Mouse (Mus musculus): ENCODE measurements around the gene Psg29.

Psg29 gene

DNA sequence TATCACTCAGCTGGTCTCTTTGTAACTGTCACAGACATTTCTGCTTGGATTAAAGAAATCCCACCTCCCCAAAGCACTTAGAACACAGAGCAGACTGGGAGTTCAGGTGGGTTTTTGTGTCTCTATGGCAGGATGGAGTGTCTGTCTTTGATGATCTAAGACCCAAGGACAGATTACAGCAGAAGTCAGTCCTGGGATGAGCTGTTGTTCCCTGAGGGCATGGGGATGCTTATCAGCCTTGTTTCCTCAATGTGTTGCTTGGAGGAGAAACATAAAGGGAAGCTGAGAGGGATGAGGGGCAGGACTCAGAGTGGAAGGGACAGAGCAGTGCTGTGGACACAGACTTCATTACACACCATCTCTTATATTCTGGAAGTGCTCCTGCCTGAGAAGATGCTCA, at the start of gene Psg29:
TSS of gene Psg29 (plus strand) at position 301 of the 400 bp plus-strand sequence.
- no peak for DNase-seq (ENCODE audit: extremely low spot score, low read depth, low spot score)

DNA sequence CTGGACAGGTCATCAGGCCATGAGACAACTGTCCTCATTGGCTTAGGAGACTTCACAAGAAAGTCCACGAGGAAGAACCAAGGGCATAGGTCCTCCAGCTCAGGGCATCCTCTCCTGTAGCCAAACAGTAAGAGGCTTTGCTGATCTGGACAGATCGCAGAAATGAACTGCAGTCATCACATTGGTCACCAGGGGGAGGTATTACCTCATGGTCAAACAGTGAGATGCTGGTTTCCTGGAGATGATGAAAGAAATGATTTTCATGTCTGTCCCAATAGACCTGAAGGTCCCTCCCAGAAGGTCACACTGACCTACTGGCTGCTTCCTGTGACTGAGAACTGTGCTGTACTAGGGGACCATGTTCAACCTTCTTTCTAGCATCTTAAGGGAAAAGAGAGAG, 47.6 kb upstream of the Psg29 start:
- no peak for DNase-seq (ENCODE audit: extremely low spot score, low read depth, low spot score)

DNA sequence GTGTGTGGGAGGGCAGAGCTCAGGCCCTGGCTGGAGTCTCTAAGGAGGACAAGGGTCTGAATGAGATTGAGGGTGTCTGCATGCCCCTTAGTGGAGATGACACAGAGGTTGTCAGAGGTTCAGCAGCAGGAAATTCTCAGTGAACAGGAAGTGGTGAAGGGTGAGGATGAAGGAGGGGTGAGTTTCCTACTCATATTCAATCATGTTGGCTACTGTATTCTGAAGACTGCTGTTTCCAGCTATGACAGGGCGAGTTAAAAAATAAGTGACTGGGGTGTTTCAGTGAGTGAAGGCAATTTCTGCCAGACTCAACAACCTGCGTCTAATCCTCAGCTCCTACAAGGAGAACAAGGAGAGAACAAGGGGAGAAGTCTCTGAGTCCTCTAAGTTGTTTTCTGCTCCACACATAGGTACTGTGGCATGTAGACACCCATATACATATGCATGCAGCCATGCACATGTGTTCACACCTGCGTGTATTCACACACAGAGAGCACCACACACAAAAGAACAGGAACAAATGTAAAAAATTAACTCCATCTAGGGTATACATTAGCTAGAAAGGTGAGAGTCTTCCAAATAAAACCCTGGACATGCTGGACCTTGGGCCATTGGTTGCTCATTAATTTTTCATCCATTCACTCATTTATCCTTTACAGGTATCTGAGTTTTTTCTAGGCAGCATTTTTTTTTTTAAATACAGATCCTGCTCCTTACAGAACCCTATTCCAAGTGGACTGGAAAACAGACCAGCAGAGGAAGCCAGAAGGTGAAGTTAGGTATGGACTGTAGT, 46.2 kb upstream of the Psg29 start:
- no peak for DNase-seq (ENCODE audit: extremely low spot score, low read depth, low spot score)

DNA sequence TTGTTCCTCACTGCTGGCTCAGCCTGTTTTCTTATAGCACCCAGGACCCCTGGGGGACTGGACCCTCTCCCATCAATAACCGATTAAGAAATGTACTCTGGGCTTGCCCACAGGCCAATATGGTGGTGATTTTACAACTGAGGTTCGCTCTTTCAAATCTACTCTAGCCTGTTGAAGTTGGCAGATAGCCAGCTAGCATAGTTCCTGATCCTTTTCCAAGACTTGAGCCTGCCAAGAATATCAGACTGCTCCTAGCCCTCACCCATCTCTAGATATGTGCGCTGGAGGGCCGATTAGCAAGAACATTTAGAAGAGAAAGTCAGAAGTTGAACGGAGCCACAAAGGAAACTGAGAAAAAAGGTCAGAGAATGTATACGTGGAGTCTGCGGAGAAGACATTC, 44.3 kb upstream of the Psg29 start:
- no peak for DNase-seq (ENCODE audit: extremely low spot score, low read depth, low spot score)

DNA sequence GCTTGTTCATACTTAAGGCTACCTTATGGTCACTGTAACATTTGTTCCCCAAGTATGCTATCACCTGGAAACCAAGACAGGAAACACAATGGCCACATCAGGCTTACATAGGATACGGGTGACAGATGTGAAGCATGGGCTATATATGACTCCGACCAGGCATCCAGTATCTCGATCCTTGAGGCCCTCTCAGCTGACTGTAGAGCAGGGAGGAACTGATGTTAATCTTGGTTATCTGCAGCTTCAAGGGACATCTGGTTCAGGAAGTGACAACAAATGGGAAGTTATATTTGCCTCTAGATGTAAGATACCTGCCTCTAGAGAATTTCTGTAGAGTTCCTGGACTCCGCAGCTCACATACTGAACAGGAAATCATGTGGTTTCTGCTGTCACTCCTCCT, 31.4 kb upstream of the Psg29 start:
- DNase-seq (ENCODE audit: extremely low spot score, low read depth, low spot score): no peak

DNA sequence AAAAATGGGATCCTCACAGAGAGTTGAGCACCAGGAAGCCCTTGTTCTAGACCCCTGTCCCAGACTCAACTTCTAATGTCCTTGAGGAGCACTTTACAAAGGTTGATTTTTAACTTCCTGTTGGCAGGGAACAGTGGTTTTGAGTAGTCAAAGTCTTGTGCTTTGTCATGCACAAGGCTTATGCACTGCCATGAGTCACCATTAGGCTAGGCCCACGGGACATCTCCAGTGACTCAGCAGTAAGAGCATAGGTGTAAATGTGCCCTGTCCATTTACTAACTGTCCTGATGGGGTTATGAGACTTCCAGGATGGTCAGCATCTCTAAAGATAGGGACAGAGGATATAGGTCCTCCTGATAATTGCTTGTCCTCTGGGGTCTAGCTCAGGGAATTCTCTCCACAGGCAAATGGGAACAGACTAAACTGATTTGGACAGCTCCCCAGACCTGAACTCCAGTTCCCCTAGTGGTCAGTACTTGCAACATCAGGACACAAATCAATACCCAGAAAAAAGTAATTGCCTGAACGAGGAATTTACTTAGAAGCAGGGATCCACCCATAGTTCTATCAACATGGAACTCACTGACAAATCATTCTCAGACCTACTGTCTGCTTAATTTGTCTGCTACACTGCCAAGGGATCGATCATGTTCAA, 2.4 kb downstream of the Psg29 start:
- no peak for DNase-seq (ENCODE audit: extremely low spot score, low read depth, low spot score)

Measured in hindlimb bud, embryonic 11.5 days (tissue).